Mouse (Mus musculus) lung, postnatal 0 days (tissue): ENCODE results near the gene C1qtnf2. TPM values are rescaled to one million over a fixed set of nuclear protein-coding genes. Genes with fewer than 3 reads are reported as not detected.

ENCODE experiments used
- ATAC-seq: fragments of 200-750 bp; cut with Nextera tagmentation; 2 replicates; pipeline ENCODE4 v1.8.0; 2017; ENCODE audit warnings: moderate library complexity
- DNase-seq: peaks from one replicate; pipeline ENCODE4 v3.0.0-alpha.2; 2016; ENCODE audit warnings: low spot score
- H3K27ac ChIP-seq: fragments of 300-500 bp; sonication (generic); 2 replicates; pipeline ENCODE4 v1.5.1; 2014; ENCODE audit warnings: antibody characterized with exemption, mild to moderate bottlenecking, low read length, mixed read lengths
- H3K27me3 ChIP-seq: fragments of 300-500 bp; sonication (generic); replicated peaks from 2 replicates; pipeline ENCODE4 v1.6.1; 2014; ENCODE audit warnings: low read length, mixed read lengths; ENCODE audit not compliant: insufficient read depth
- H3K36me3 ChIP-seq: fragments of 300-500 bp; sonication (generic); 2 replicates; pipeline ENCODE4 v1.6.1; 2014; ENCODE audit warnings: low read length, mixed read lengths; ENCODE audit not compliant: insufficient read depth
- H3K4me1 ChIP-seq: fragments of 300-500 bp; sonication (generic); 2 replicates; pipeline ENCODE4 v1.6.1; 2014; ENCODE audit warnings: antibody characterized with exemption, low read depth, low read length, mixed read lengths; ENCODE audit not compliant: insufficient read depth
- H3K4me2 ChIP-seq: fragments of 300-500 bp; sonication (generic); replicated peaks from 2 replicates; pipeline ENCODE4 v1.6.1; 2014; ENCODE audit warnings: low read depth, mild to moderate bottlenecking, low read length, moderate library complexity, mixed read lengths
- H3K4me3 ChIP-seq: fragments of 300-500 bp; sonication (generic); 2 replicates; pipeline ENCODE4 v1.5.1; 2014; ENCODE audit warnings: low read depth, low read length
- H3K9ac ChIP-seq: fragments of 300-500 bp; sonication (generic); replicated peaks from 2 replicates; pipeline ENCODE4 v1.6.1; 2014; ENCODE audit warnings: low read depth, mild to moderate bottlenecking
- H3K9me3 ChIP-seq: fragments of 300-500 bp; sonication (generic); 2 replicates; pipeline ENCODE4 v1.6.1; 2016; ENCODE audit warnings: low read length, mixed read lengths
- CTCF ChIP-seq: IDR thresholded peaks from 2 replicates; pipeline ENCODE4 v1.5.1; 2016; ENCODE audit warnings: antibody characterized with exemption, mild to moderate bottlenecking
- EP300 ChIP-seq: IDR thresholded peaks from 2 replicates; pipeline ENCODE4 v1.6.1; 2016; ENCODE audit warnings: antibody characterized with exemption, mild to moderate bottlenecking, control low read depth
- WGBS: fragments of 180-500 bp; shearing (Covaris S2); extraction: QIAGEN DNeasy Blood & Tissue Kit; methylation state at CpG from one replicate; pipeline ENCODE4 v1.1.7; 2014; 5-methylcytosine and 5-hydroxymethylcytosine counted together
- polyA plus RNA-seq: library from polyadenylated mRNA; unstranded; fragments of >200 nt; fragmentation: Nextera tagmentation; extraction: Ambion mirVana; gene quantifications from 2 replicates; pipeline ENCODE4 v1.2.1, GENCODE M21; 2015

Gene C1qtnf2
- polyA plus RNA-seq, 1 experiment from 2014 or later, result 9.2 TPM

- 70% methylated on average over 6 of the region's 6 CpGs for WGBS
- DNase-seq, result no peak
Observed at GRCm38 (mm10) chr11:43507976-43508375, 33.9 kb downstream of the C1qtnf2 start.

GRCm38 (mm10) chr11:43509878-43510277 is 35.8 kb downstream of the C1qtnf2 start:
- Histone ChIP-seq H3K4me3 (no peak overlapping the region), H3K9ac (no peak overlapping the region), H3K27me3 (no peaks in the 10 kb centered on the region), H3K4me1 (no peaks in the 10 kb centered on the region), H3K9me3 (no peaks in the 10 kb centered on the region), H3K27ac (no peak overlapping the region), H3K36me3 (no peaks in the 10 kb centered on the region), H3K4me2 (no peak overlapping the region)
- TF ChIP-seq EP300 (no peak), CTCF (no peak)
- DNase-seq (no peak), ATAC-seq (no peak)
- WGBS, result 94% methylated on average over 5 of the region's 5 CpGs

More at GRCm38 (mm10) chr11:43507976-43508375, 33.9 kb downstream of the C1qtnf2 start:
- TF ChIP-seq CTCF (no peak), EP300 (no peak)
- H3K27ac ChIP-seq, result no peak overlapping the region
- no peaks in the 10 kb centered on the region for H3K27me3 ChIP-seq
- no peak for ATAC-seq
- H3K36me3 ChIP-seq, result no peaks in the 10 kb centered on the region
- H3K4me2 ChIP-seq, result no peak overlapping the region
- H3K4me1 ChIP-seq, result no peaks in the 10 kb centered on the region
- no peak overlapping the region for H3K9ac ChIP-seq
- no peak overlapping the region for H3K4me3 ChIP-seq
- no peaks in the 10 kb centered on the region for H3K9me3 ChIP-seq

GRCm38 (mm10) chr11:43512661-43513190 is 38.6 kb downstream of the C1qtnf2 start:
- peak; percentile 68 for ATAC-seq
- WGBS, result 63% methylated on average over 2 of the region's 2 CpGs
- no peak overlapping the region for H3K4me3 ChIP-seq

GRCm38 (mm10) chr11:43516344-43517021 is 42.4 kb downstream of the C1qtnf2 start:
- Histone ChIP-seq H3K4me2 (no peak overlapping the region), H3K4me3 (no peak overlapping the region), H3K36me3 (no peaks in the 10 kb centered on the region), H3K9me3 (no peaks in the 10 kb centered on the region), H3K27me3 (no peaks in the 10 kb centered on the region), H3K27ac (no peak overlapping the region), H3K9ac (no peak overlapping the region), H3K4me1 (no peaks in the 10 kb centered on the region)
- ATAC-seq (peak; percentile 33), DNase-seq (peak; percentile 60)
- WGBS, result 39% methylated on average over 8 of the region's 8 CpGs
- no peak for TF ChIP-seq EP300
- TF ChIP-seq CTCF, result peak; percentile 80

More at GRCm38 (mm10) chr11:43512661-43513190, 38.6 kb downstream of the C1qtnf2 start:
- Histone ChIP-seq H3K27me3 (no peaks in the 10 kb centered on the region), H3K4me1 (no peaks in the 10 kb centered on the region), H3K9me3 (no peaks in the 10 kb centered on the region), H3K4me2 (no peak overlapping the region), H3K36me3 (no peaks in the 10 kb centered on the region), H3K27ac (no peak overlapping the region), H3K9ac (no peak overlapping the region)
- TF ChIP-seq CTCF (no peak), EP300 (no peak)
- peak; percentile 56 for DNase-seq

- no peak for ATAC-seq
- no peak overlapping the region for H3K4me2 ChIP-seq
- no peaks in the 10 kb centered on the region for H3K27me3 ChIP-seq
- TF ChIP-seq EP300 (no peak), CTCF (no peak)
- no peaks in the 10 kb centered on the region for H3K4me1 ChIP-seq
- no peak overlapping the region for H3K27ac ChIP-seq
- no peaks in the 10 kb centered on the region for H3K9me3 ChIP-seq
- no peaks in the 10 kb centered on the region for H3K36me3 ChIP-seq
- no peak overlapping the region for H3K9ac ChIP-seq
- WGBS, result 86% methylated on average over 11 of the region's 11 CpGs
- no peak overlapping the region for H3K4me3 ChIP-seq
- no peak for DNase-seq
Observed at GRCm38 (mm10) chr11:43517641-43518040, 43.6 kb downstream of the C1qtnf2 start.

GRCm38 (mm10) chr11:43518086-43518485 is 44.0 kb downstream of the C1qtnf2 start:
- peak; percentile 24; the same call in 1 of the 2 replicates for TF ChIP-seq CTCF
- no peak for TF ChIP-seq EP300

More at GRCm38 (mm10) chr11:43518086-43518485, 44.0 kb downstream of the C1qtnf2 start:
- H3K27ac ChIP-seq, result no peak overlapping the region
- H3K4me3 ChIP-seq, result no peak overlapping the region
- H3K9ac ChIP-seq, result no peak overlapping the region
- H3K4me2 ChIP-seq, result no peak overlapping the region
- DNase-seq (no peak), ATAC-seq (no peak)
- no peaks in the 10 kb centered on the region for H3K27me3 ChIP-seq
- no peaks in the 10 kb centered on the region for H3K4me1 ChIP-seq
- no peaks in the 10 kb centered on the region for H3K36me3 ChIP-seq
- no peaks in the 10 kb centered on the region for H3K9me3 ChIP-seq
